In the genomic region with DNA sequence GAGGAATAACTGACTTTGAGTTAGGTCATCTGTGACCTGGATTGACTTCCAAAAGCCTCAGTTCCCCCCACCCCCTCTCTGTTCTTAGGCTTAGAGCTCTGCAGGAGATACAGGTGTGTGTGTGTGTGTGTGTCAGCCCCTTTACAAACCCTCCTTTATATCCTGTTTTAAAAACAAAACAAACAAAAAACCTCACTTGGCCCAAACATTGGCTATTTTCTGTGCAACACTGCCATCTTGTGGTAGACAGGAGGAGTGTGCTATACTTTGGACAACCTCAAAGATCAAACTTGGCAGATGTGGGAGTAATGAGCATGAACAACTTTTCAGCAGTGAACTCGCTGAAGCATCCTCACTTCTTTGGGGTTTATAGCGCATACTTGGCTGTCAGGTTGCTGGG, we compare ENCODE assay signal across 8 mouse cellular contexts.
A peak's percentile ranks its signal among the peaks of the same experiment; 100 is the strongest.
DNase-seq lines count a peak whose midpoint lies in the region; ATAC-seq and TF ChIP-seq lines count a peak whose summit lies in the region.

No protein-coding gene starts in this region.

- no peak overlapping the region for H3K4me3 ChIP-seq in G1E (ENCODE audit: low read depth, low read length)
- H3K4me3 ChIP-seq in forebrain, postnatal 0 days (ENCODE audit: low read depth, low read length): no peak overlapping the region
- H3K4me3 ChIP-seq in midbrain, embryonic 14.5 days (replicated peaks; ENCODE audit: low read depth, low read length): no peak overlapping the region

- H3K9ac ChIP-seq in forebrain, postnatal 0 days: no peak overlapping the region
- H3K9ac ChIP-seq in midbrain, embryonic 14.5 days (replicated peaks; ENCODE audit: low read length): no peak overlapping the region

- H3K4me2 ChIP-seq in forebrain, postnatal 0 days (ENCODE audit: low read depth): no peak overlapping the region
- no peak overlapping the region for H3K4me2 ChIP-seq in midbrain, embryonic 14.5 days (ENCODE audit: low read length)

- no peaks in the 10 kb centered on the region for H3K36me3 ChIP-seq in G1E (replicated peaks)
- H3K36me3 ChIP-seq in forebrain, postnatal 0 days (ENCODE audit: insufficient read depth): no peaks in the 10 kb centered on the region
- H3K36me3 ChIP-seq in midbrain, embryonic 14.5 days (ENCODE audit: control insufficient read depth, insufficient read depth, low read length): no peaks in the 10 kb centered on the region

- no peaks in the 10 kb centered on the region for H3K4me1 ChIP-seq in G1E (ENCODE audit: insufficient read depth, low read depth, low read length)
- H3K4me1 ChIP-seq in forebrain, postnatal 0 days (ENCODE audit: insufficient read depth): peaks cover 4% of the 10 kb centered on the region; the same call in 1 of the 2 replicates
- peaks cover 7% of the 10 kb centered on the region; the same call in 1 of the 2 replicates for H3K4me1 ChIP-seq in midbrain, embryonic 14.5 days (ENCODE audit: control insufficient read depth, insufficient read depth, low read length)

- WGBS in forebrain, postnatal 0 days: 2% methylated on average over 2 of the region's 2 CpGs
- WGBS in midbrain, embryonic 14.5 days: 4% methylated on average over 2 of the region's 2 CpGs

- peaks cover 66% of the 10 kb centered on the region for H3K9me3 ChIP-seq in G1E (replicated peaks)
- H3K9me3 ChIP-seq in forebrain, postnatal 0 days (ENCODE audit: low read length): no peaks in the 10 kb centered on the region
- no peaks in the 10 kb centered on the region for H3K9me3 ChIP-seq in midbrain, embryonic 14.5 days (ENCODE audit: control insufficient read depth, low read length)

- no peak overlapping the region for H3K27ac ChIP-seq in forebrain, postnatal 0 days (ENCODE audit: low read depth, low read length)
- no peak overlapping the region for H3K27ac ChIP-seq in midbrain, embryonic 14.5 days (replicated peaks; ENCODE audit: low read depth, low read length)

- H3K27me3 ChIP-seq in G1E (ENCODE audit: insufficient read depth, low read length): no peaks in the 10 kb centered on the region
- no peaks in the 10 kb centered on the region for H3K27me3 ChIP-seq in forebrain, postnatal 0 days (ENCODE audit: insufficient read depth, low read length)
- 0 out of 2 replicates have a peak, but pooled peaks cover 4% of the 10 kb centered on the region for H3K27me3 ChIP-seq in midbrain, embryonic 14.5 days (ENCODE audit: control insufficient read depth, insufficient read depth, low read length)

- TF ChIP-seq CTCF in G1E (IDR thresholded peaks at IDR 0.05; ENCODE audit: low read depth, low read length): 0 out of 2 replicates have a peak, but pooled peaks have one; percentile 10
- peak; percentile 94 for TF ChIP-seq CTCF in forebrain, postnatal 0 days (IDR thresholded peaks at IDR 0.05; ENCODE audit: low read depth)

- DNase-seq in left cerebral cortex, adult 18-20 months (ENCODE audit: low spot score in 2 of 2): peak; percentile 40 to 49
- DNase-seq in left cerebral cortex, adult 8-10 months (ENCODE audit: low spot score in 2 of 2): no peak
- no peak for DNase-seq in G1E (ENCODE audit: low spot score)
- peak; percentile 37 for DNase-seq in cerebellum, adult 11 months
- peak; percentile 87 for DNase-seq in forebrain, postnatal 0 days
- DNase-seq in kidney, postnatal 25 days: peak; percentile 43 to 65
- peak; percentile 88 for DNase-seq in midbrain, embryonic 14.5 days
- peak; percentile 26 for DNase-seq in yolk sac, embryonic 10.5 days (ENCODE audit: low spot score)

- ATAC-seq in G1E (ENCODE audit: extremely low read depth, insufficient number of reproducible peaks, low FRiP score, poor library complexity, severe bottlenecking): no peak
- peak; percentile 74 for ATAC-seq in forebrain, postnatal 0 days
- no peak; the same call in 1 of the 2 replicates for ATAC-seq in midbrain, embryonic 14.5 days (ENCODE audit: low FRiP score, low TSS enrichment)

Comparison
In these comparisons a context has a peak if more than half of its experiments do, and no peak if none do; other contexts are left out.
1. DNase-seq: peak in left cerebral cortex, adult 18-20 months (2 of 2), cerebellum, adult 11 months (single experiment), forebrain, postnatal 0 days (single experiment), kidney, postnatal 25 days (2 of 2), midbrain, embryonic 14.5 days (single experiment) and yolk sac, embryonic 10.5 days (single experiment); none in left cerebral cortex, adult 8-10 months (0 of 2) and G1E (single experiment).